In the genomic region with DNA sequence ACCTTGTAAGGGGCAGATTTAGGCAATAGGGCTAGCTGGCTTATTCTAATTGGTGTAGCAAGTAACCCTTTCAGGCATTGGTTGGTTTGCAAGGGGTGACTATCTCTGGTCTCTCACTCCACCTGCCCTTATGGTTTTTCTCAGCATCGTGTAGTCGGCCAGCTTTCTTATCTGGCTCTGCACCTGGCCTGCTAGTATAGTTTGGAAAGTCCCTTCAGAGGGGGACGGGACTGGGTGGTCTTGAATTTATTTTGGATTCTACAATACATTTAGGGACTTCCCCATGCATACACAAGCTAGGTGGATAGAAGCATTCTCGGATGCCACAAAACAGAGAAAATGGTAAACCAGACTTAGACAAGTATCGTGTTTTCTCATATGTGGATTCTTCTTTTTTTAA, we compare ENCODE assay signal across 30 mouse cellular contexts.
"Had no signal": no experiment of that assay in that cellular context is flagged by ENCODE, and none has a peak within 500 bp of the region (broad histone marks: within the 10 kb centered on the region; RNA-seq: fewer than 3 reads in every experiment).

No protein-coding gene starts in this region.

- H3K9me3 ChIP-seq: limb, embryonic 10.5 days; limb, embryonic 12.5 days; limb, embryonic 13.5 days; limb, embryonic 15.5 days; liver, embryonic 12.5 days; liver, embryonic 13.5 days; liver, embryonic 15.5 days; lung, embryonic 15.5 days; megakaryocyte, embryonic 14.5 days; midbrain, embryonic 10.5 days; midbrain, embryonic 12.5 days; midbrain, embryonic 13.5 days; midbrain, embryonic 15.5 days had no signal

- DNase-seq: left cerebral cortex, postnatal 4 days; liver; liver, embryonic 13.5 days; liver, postnatal 0 days; lung, adult 18-20 months; lung, adult 2 months; lung, embryonic 14.5 days; lung, postnatal 10 days; lung, postnatal 14 days; lung, postnatal 36 days; lung, postnatal 4 days; midbrain, embryonic 14.5 days had no signal

- H3K27me3 ChIP-seq: limb, embryonic 12.5 days; limb, embryonic 13.5 days; limb, embryonic 15.5 days; liver, embryonic 12.5 days; liver, embryonic 13.5 days; liver, embryonic 15.5 days; lung, embryonic 15.5 days; megakaryocyte, embryonic 14.5 days; midbrain, embryonic 12.5 days; midbrain, embryonic 13.5 days; midbrain, embryonic 15.5 days had no signal

- H3K4me3 ChIP-seq: left cerebral cortex, adult 2 months; limb, embryonic 10.5 days; limb, embryonic 12.5 days; limb, embryonic 13.5 days; limb, embryonic 15.5 days; liver, embryonic 12.5 days; liver, embryonic 13.5 days; liver, embryonic 15.5 days; lung, embryonic 15.5 days; megakaryocyte, embryonic 14.5 days; midbrain, embryonic 10.5 days; midbrain, embryonic 12.5 days; midbrain, embryonic 13.5 days; midbrain, embryonic 15.5 days; myocyte had no signal

- H3K4me2 ChIP-seq: limb, embryonic 12.5 days; limb, embryonic 13.5 days; limb, embryonic 15.5 days; liver, embryonic 11.5 days; liver, embryonic 12.5 days; liver, embryonic 13.5 days; liver, embryonic 15.5 days; lung, embryonic 14.5 days; lung, embryonic 15.5 days; midbrain, embryonic 11.5 days; midbrain, embryonic 12.5 days; midbrain, embryonic 13.5 days; midbrain, embryonic 15.5 days had no signal

- H3K27ac ChIP-seq: left cerebral cortex, adult 2 months; limb, embryonic 10.5 days; limb, embryonic 12.5 days; limb, embryonic 13.5 days; limb, embryonic 15.5 days; liver, embryonic 12.5 days; liver, embryonic 13.5 days; liver, embryonic 14.5 days; liver, embryonic 15.5 days; lung, embryonic 15.5 days; macrophage; midbrain, embryonic 10.5 days; midbrain, embryonic 12.5 days; midbrain, embryonic 13.5 days; midbrain, embryonic 15.5 days had no signal

- H3K4me1 ChIP-seq: limb, embryonic 10.5 days; limb, embryonic 12.5 days; limb, embryonic 13.5 days; limb, embryonic 15.5 days; liver, embryonic 13.5 days; lung, embryonic 15.5 days; midbrain, embryonic 10.5 days; midbrain, embryonic 12.5 days; midbrain, embryonic 13.5 days; midbrain, embryonic 15.5 days had no signal

- H3K9ac ChIP-seq: limb, embryonic 12.5 days; limb, embryonic 13.5 days; limb, embryonic 15.5 days; liver, embryonic 12.5 days; liver, embryonic 13.5 days; liver, embryonic 14.5 days; liver, embryonic 15.5 days; liver, postnatal 0 days; lung, embryonic 14.5 days; lung, embryonic 15.5 days; midbrain, embryonic 12.5 days; midbrain, embryonic 13.5 days; midbrain, embryonic 15.5 days had no signal
